Mouse (Mus musculus): ENCODE results near the gene Zfp592. TPM values are rescaled to one million over a fixed set of nuclear protein-coding genes. Genes with fewer than 3 reads are reported as not detected.

Gene Zfp592
- polyA plus RNA-seq, 1 experiment from 2014 or later: 12.8 TPM

Other genes with a start within 250 kb of the Zfp592 start
- gene Iqgap1, start 167.7 kb upstream of the Zfp592 start, polyA plus RNA-seq (2016; fragmentation: Nextera tagmentation; extraction: Ambion mirVana): 40.1 and 40.2 TPM in 2 replicates
- 4.6 and 5.9 TPM in 2 replicates for gene Zscan2, start 132.8 kb upstream of the Zfp592 start, polyA plus RNA-seq (2016; fragmentation: Nextera tagmentation; extraction: Ambion mirVana)
- 37.2 and 40.5 TPM in 2 replicates for gene Wdr73, start 92.4 kb upstream of the Zfp592 start, polyA plus RNA-seq (2016; fragmentation: Nextera tagmentation; extraction: Ambion mirVana)
- 5.7 and 7.8 TPM in 2 replicates for gene Nmb, start 88.6 kb upstream of the Zfp592 start, polyA plus RNA-seq (2016; fragmentation: Nextera tagmentation; extraction: Ambion mirVana)
- gene Sec11a, start 45.9 kb upstream of the Zfp592 start, polyA plus RNA-seq (2016; fragmentation: Nextera tagmentation; extraction: Ambion mirVana): 175 and 183 TPM in 2 replicates
- 0.15 and 0.61 TPM in 2 replicates for gene Alpk3, start 63.9 kb downstream of the Zfp592 start, polyA plus RNA-seq (2016; fragmentation: Nextera tagmentation; extraction: Ambion mirVana)
- gene Slc28a1, start 121.1 kb downstream of the Zfp592 start, polyA plus RNA-seq (2016; fragmentation: Nextera tagmentation; extraction: Ambion mirVana): not detected in 2 replicates
- gene Pde8a, start 219.9 kb downstream of the Zfp592 start, polyA plus RNA-seq (2016; fragmentation: Nextera tagmentation; extraction: Ambion mirVana): 4.1 and 4.2 TPM in 2 replicates